Mouse (Mus musculus) stomach, postnatal 0 days (tissue): ENCODE data around the gene Tmem178b. TPM values are rescaled to one million over a fixed set of nuclear protein-coding genes. Genes with fewer than 3 reads are reported as not detected.

Source experiments
- ATAC-seq: fragments of 200-750 bp; cut with Nextera tagmentation; 2 replicates; pipeline ENCODE4 v1.8.0; 2017; ENCODE audit not compliant: low FRiP score, low TSS enrichment
- DNase-seq: peaks from one replicate; pipeline ENCODE4 v3.0.0-alpha.2; 2016; ENCODE audit warnings: low spot score
- H3K27ac ChIP-seq: fragments of 300-500 bp; sonication (generic); replicated peaks from 2 replicates; pipeline ENCODE4 v1.5.1; 2014; ENCODE audit warnings: mild to moderate bottlenecking, control low read depth
- H3K27me3 ChIP-seq: fragments of 300-500 bp; sonication (generic); 2 replicates; pipeline ENCODE4 v1.6.1; 2014; ENCODE audit warnings: low read length; ENCODE audit not compliant: control insufficient read depth, insufficient read depth
- H3K36me3 ChIP-seq: fragments of 300-500 bp; sonication (generic); 2 replicates; pipeline ENCODE4 v1.6.1; 2014; ENCODE audit warnings: low read length, mixed read lengths; ENCODE audit not compliant: control insufficient read depth, insufficient read depth
- H3K4me1 ChIP-seq: fragments of 300-500 bp; sonication (generic); replicated peaks from 2 replicates; pipeline ENCODE4 v1.6.1; 2014; ENCODE audit warnings: antibody characterized with exemption; ENCODE audit not compliant: control insufficient read depth, insufficient read depth
- H3K4me2 ChIP-seq: fragments of 300-500 bp; sonication (generic); replicated peaks from 2 replicates; pipeline ENCODE4 v1.6.1; 2014; ENCODE audit warnings: low read depth, mild to moderate bottlenecking, control low read depth, moderate library complexity
- H3K4me3 ChIP-seq: fragments of 300-500 bp; sonication (generic); 2 replicates; pipeline ENCODE4 v1.5.1; 2014; ENCODE audit warnings: low read depth, low read length, control low read depth
- H3K9ac ChIP-seq: fragments of 300-500 bp; sonication (generic); 2 replicates; pipeline ENCODE4 v1.6.1; 2014; ENCODE audit warnings: mild to moderate bottlenecking, low read length, control low read depth, mixed read lengths
- H3K9me3 ChIP-seq: fragments of 300-500 bp; sonication (generic); 2 replicates; pipeline ENCODE4 v1.6.1; 2016; ENCODE audit warnings: low read length; ENCODE audit not compliant: control insufficient read depth
- CTCF ChIP-seq: IDR thresholded peaks from 2 replicates; pipeline ENCODE4 v1.5.1; 2016; ENCODE audit warnings: antibody characterized with exemption, low read depth, mild to moderate bottlenecking, moderate library complexity
- EP300 ChIP-seq: optimal IDR thresholded peaks from 2 replicates; pipeline ENCODE3; 2016; ENCODE audit warnings: antibody characterized with exemption
- WGBS: fragments of 180-500 bp; shearing (Covaris S2); extraction: QIAGEN DNeasy Blood & Tissue Kit; methylation state at CpG from one replicate; pipeline ENCODE4 v1.1.7; 2014; 5-methylcytosine and 5-hydroxymethylcytosine counted together
- polyA plus RNA-seq: library from polyadenylated mRNA; unstranded; fragments of >200 nt; fragmentation: Nextera tagmentation; extraction: Ambion mirVana; gene quantifications from 2 replicates; pipeline ENCODE4 v1.2.1, GENCODE M21; 2015

Tmem178b gene
- polyA plus RNA-seq, 1 experiment from 2014 or later: 0.67 TPM

DNA sequence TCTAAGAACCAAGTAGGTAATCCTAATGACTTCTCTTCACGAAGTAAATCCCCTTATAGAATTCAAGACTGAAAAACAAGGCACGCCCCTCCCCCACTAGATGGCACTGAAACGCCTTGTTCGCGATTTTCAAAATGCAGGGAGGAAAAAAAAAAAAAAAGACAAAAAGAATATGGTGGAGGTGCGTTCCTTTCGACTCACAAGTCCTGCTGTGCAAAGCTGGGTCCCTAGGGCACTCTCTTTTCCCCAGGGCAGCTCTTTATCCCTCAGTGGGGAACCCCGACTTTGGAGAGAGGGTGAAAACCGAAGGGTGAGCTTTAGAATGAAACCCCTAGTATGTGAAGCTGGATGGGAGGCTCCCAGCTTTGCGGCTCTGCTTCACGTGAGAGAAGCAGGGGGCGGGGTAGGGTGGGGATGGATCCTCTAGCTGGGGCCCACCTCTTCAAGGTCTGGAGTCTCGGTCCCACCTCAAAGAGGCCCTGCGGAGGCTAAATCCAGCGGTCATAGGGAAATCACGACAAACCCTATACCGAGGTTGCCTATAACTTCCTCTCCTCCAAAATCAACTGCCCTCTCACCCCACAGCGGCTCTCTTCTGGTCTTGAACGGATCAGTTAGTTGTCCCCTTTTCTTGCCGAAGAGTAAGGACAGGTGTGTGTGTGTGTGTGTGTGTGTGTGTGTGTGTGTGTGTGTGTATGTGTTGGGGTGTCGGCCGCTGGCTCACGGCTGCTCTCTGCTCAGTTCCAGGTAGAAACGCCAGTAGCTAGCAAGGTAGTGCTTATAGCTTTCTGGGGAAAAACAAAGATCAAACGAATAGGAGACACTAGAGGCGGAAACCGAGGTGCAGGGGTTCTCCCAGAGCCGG lies 2.6 kb upstream of the Tmem178b start:
- H3K9ac ChIP-seq: no peak overlapping the region
- ATAC-seq: 0 out of 2 replicates have a peak, but pooled peaks have one; percentile 22
- H3K4me3 ChIP-seq: peak overlapping the region; percentile 53
- H3K4me1 ChIP-seq: no peaks in the 10 kb centered on the region
- no peak overlapping the region for H3K27ac ChIP-seq
- peaks cover 6% of the 10 kb centered on the region; the same call in 1 of the 2 replicates for H3K27me3 ChIP-seq
- H3K9me3 ChIP-seq: no peaks in the 10 kb centered on the region
- peak; percentile 32 for DNase-seq
- under 1% methylated on average over 28 of the region's 28 CpGs for WGBS
- H3K4me2 ChIP-seq: peak overlapping the region; percentile 97
- H3K36me3 ChIP-seq: no peaks in the 10 kb centered on the region
- no peak for TF ChIP-seq EP300
- TF ChIP-seq CTCF: peak; percentile 65

DNA sequence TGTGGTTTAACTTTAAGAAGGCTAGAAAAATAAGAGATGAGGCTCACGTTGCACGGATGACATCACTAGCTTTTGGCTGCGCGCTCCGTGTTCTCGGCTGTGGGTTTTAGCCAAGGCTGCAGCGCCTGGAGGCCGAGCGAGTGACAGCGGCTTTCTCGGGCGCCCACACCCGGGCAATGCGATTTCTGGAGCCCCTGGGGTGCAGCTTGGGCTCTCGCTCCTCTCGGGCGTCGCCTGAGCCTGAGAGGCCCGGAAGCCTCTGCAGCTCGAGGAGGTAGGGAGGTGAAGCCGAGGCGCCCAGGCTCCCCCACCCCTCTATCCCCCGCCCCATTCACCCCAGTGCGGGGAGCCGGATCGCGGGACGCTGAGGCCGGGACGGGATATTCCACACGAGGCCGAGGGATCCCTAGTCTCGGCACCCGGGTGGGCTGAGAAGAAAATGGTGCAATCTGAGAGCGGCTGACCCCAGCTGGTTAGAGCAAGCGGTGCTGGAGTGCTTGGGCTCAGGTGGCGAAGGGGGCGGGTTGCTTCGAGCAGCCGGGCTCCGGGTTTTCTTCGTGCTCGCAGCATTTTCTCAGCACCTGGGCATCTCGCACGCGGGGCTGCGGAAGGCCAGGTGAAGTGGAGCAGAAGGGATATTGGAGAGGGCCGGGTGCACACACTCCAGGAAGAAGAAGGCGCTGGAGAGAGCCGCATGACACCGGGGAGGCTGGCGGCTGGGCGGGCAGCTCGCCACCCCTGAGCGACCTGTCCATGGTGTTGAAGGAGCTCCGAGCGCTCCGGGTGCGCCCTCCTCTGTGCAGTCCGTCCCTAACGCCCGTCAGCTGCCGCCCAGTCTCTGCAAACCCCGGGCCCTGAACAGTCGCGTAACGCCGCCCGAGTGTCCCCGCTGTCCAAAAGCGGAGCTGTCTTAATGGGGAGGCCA lies 1.4 kb upstream of the Tmem178b start:
- TF ChIP-seq EP300: no peak
- peak; percentile 33; the same call in 1 of the 2 replicates for TF ChIP-seq CTCF
- peak; percentile 79 for ATAC-seq
- no peaks in the 10 kb centered on the region for H3K4me1 ChIP-seq
- H3K27me3 ChIP-seq: peaks cover 6% of the 10 kb centered on the region; the same call in 1 of the 2 replicates
- H3K36me3 ChIP-seq: no peaks in the 10 kb centered on the region
- peak; percentile 69 for DNase-seq
- no peaks in the 10 kb centered on the region for H3K9me3 ChIP-seq
- H3K9ac ChIP-seq: peak overlapping the region; percentile 43
- H3K4me3 ChIP-seq: peak overlapping the region; percentile 53
- H3K27ac ChIP-seq: no peak overlapping the region
- peak overlapping the region; percentile 97 for H3K4me2 ChIP-seq
- WGBS: under 1% methylated on average over 70 of the region's 71 CpGs

DNA sequence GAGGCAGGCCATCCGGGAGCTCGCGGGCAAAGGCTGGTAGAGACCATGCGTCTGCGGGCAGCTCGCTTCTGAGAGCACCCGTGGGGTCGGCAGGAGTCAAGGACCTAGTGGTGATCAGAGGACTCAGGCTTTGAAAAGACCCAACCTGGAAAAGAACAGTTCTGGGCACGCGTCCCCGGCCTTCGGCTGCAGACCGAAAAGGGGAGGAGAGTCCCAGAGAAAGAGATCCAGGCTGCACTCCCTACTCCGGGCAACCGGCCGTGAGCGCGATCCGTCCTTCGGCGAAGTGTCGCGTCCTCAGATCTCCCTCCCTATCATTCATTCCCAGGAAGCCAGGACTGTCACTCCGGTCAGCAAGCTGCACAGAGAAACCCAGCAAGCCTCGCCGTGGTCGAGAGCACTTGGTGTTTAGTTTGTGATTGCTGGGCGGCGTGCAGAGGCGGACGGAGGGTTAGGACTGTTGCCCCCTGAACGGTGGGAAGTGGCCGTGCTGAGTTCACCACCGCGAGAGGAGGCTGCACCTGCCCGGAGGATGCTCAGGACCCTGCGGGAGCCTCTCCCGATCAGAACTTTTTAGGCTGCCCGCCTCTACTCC lies 668 bp upstream of the Tmem178b start:
- H3K4me2 ChIP-seq: peak overlapping the region; percentile 97
- 0 out of 2 replicates have a peak, but pooled peaks have one; percentile 22 for ATAC-seq
- H3K36me3 ChIP-seq: no peaks in the 10 kb centered on the region
- H3K9me3 ChIP-seq: no peaks in the 10 kb centered on the region
- 0% methylated on average over 39 of the region's 39 CpGs for WGBS
- peaks cover 6% of the 10 kb centered on the region; the same call in 1 of the 2 replicates for H3K27me3 ChIP-seq
- peak overlapping the region; percentile 23; the same call in 1 of the 2 replicates for H3K9ac ChIP-seq
- peak overlapping the region; percentile 53 for H3K4me3 ChIP-seq
- H3K4me1 ChIP-seq: no peaks in the 10 kb centered on the region
- peak; percentile 29 for DNase-seq
- H3K27ac ChIP-seq: no peak overlapping the region
- TF ChIP-seq CTCF: no peak
- TF ChIP-seq EP300: no peak

DNA sequence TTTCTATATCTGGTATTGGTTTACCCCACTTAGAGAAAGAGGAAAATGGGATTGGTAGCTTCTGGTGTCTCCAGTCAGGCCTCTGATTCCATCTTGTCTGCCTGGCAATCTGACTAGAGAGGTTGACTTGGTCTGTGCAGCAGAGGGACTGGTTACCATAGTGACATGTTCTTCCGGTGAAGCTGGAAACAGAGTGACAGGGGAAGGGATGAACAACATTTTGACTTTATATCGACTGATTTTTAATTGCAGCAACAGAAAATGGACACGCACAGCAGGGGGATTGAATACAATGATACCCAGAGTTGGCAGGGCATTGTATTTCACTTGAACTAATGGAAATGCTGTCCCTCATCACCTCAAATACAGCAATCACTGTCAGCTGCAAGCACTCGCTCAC lies 2.1 kb downstream of the Tmem178b start:
- ATAC-seq (no peak), DNase-seq (no peak)
- Histone ChIP-seq H3K4me3 (no peak overlapping the region), H3K4me2 (no peak overlapping the region), H3K27me3 (peaks cover 6% of the 10 kb centered on the region; the same call in 1 of the 2 replicates), H3K4me1 (no peaks in the 10 kb centered on the region), H3K9ac (no peak overlapping the region), H3K27ac (no peak overlapping the region), H3K9me3 (no peaks in the 10 kb centered on the region), H3K36me3 (no peaks in the 10 kb centered on the region)
- no peak for TF ChIP-seq CTCF
- TF ChIP-seq EP300: no peak
- WGBS: 66% methylated on average over 4 of the region's 4 CpGs

DNA sequence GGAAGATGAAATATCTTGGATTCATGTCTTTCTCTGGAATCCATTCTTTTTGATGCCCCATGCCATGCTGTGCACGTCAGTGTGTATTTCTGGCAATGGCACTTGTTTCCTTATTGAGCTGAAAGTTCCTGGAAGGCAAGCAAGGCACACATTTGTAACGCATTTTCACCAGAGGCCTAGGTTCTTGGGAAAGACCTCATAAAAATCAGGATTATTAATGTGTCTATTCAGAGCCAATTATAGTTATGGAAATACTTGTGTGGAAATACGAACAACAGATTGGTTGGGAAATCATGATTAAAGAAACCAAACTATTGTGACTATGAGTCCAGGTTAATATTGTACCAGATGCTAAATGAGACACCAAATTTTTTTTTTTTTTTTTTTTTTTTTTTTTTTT lies 3.4 kb downstream of the Tmem178b start:
- Histone ChIP-seq H3K4me1 (no peaks in the 10 kb centered on the region), H3K4me2 (no peak overlapping the region), H3K27me3 (peaks cover 6% of the 10 kb centered on the region; the same call in 1 of the 2 replicates), H3K9me3 (no peaks in the 10 kb centered on the region), H3K27ac (no peak overlapping the region), H3K4me3 (no peak overlapping the region), H3K9ac (no peak overlapping the region), H3K36me3 (no peaks in the 10 kb centered on the region)
- 75% methylated on average over 3 of the region's 3 CpGs for WGBS
- ATAC-seq (no peak), DNase-seq (no peak)
- no peak for TF ChIP-seq CTCF
- no peak for TF ChIP-seq EP300
